Mouse (Mus musculus) liver, embryonic 15.5 days (tissue): ENCODE results near the gene Tgfbr2. TPM values are rescaled to one million over a fixed set of nuclear protein-coding genes. Genes with fewer than 3 reads are reported as not detected.
"Not testable (repeated sequence)": the region's sequence is repeated elsewhere in the genome, so short reads cannot be mapped to it uniquely, and the experiment has no call there.

Experiments used
- ATAC-seq: fragments of 200-750 bp; cut with Nextera tagmentation; 2 replicates; pipeline ENCODE4 v1.8.0; 2017; ENCODE audit warnings: moderate number of reproducible peaks, mild to moderate bottlenecking, moderate library complexity; ENCODE audit not compliant: insufficient read depth
- H3K27ac ChIP-seq: fragments of 300-500 bp; sonication (generic); replicated peaks from 2 replicates; pipeline ENCODE4 v1.5.1; 2015; ENCODE audit warnings: mild to moderate bottlenecking, inconsistent platforms
- H3K27me3 ChIP-seq: fragments of 300-500 bp; sonication (generic); 2 replicates; pipeline ENCODE4 v1.6.1; 2015; ENCODE audit warnings: mild to moderate bottlenecking, inconsistent platforms
- H3K36me3 ChIP-seq: fragments of 300-500 bp; sonication (generic); replicated peaks from 2 replicates; pipeline ENCODE4 v1.6.1; 2015; ENCODE audit warnings: moderate library complexity, mild to moderate bottlenecking, inconsistent platforms
- H3K4me1 ChIP-seq: fragments of 300-500 bp; sonication (generic); replicated peaks from 2 replicates; pipeline ENCODE4 v1.6.1; 2015; ENCODE audit warnings: inconsistent platforms
- H3K4me2 ChIP-seq: fragments of 300-500 bp; sonication (generic); 2 replicates; pipeline ENCODE4 v1.6.1; 2015; ENCODE audit warnings: moderate library complexity, mild to moderate bottlenecking, inconsistent platforms
- H3K4me3 ChIP-seq: fragments of 300-500 bp; sonication (generic); replicated peaks from 2 replicates; pipeline ENCODE4 v1.5.1; 2015; ENCODE audit warnings: mild to moderate bottlenecking, inconsistent platforms
- H3K9ac ChIP-seq: fragments of 300-500 bp; sonication (generic); 2 replicates; pipeline ENCODE4 v1.6.1; 2015; ENCODE audit warnings: moderate library complexity, mild to moderate bottlenecking, inconsistent platforms
- H3K9me3 ChIP-seq: fragments of 300-500 bp; sonication (generic); replicated peaks from 2 replicates; pipeline ENCODE4 v1.6.1; 2016; ENCODE audit warnings: inconsistent platforms
- WGBS: fragments of 180-500 bp; shearing (Covaris S2); methylation state at CpG from one replicate; pipeline ENCODE4 v1.1.7; 2015; ENCODE audit warnings: mixed read lengths; ENCODE audit not compliant: insufficient replicate concordance; 5-methylcytosine and 5-hydroxymethylcytosine counted together
- polyA plus RNA-seq: library from polyadenylated mRNA; unstranded; fragments of >200 nt; fragmentation: Nextera tagmentation; extraction: Ambion mirVana; gene quantifications from 2 replicates; pipeline ENCODE4 v1.2.1, GENCODE M21; 2015

Tgfbr2 gene
- polyA plus RNA-seq, 1 experiment from 2014 or later: 6.6 TPM

DNA sequence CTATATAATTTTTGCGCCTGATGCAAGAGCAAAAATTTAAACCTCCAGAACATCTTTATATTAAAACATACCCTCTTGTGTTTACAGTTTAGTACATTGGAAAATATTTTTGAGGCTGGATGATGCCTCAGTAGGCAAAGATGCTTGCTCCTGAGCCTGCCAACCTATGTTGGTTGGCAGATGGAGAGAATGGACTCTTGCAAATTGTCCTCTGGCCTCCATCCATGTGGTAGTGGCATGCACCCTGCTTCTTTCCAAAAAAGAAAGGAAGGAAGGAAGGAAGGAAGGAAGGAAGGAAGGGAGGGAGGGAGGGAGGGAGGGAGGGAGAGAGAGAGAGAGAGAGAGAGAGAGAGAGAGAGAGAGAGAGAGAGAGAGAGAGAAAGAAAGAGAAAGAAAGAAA is 103.6 kb downstream of the Tgfbr2 start:
- H3K4me3 ChIP-seq, H3K27me3 ChIP-seq, H3K9ac ChIP-seq, H3K36me3 ChIP-seq, H3K4me1 ChIP-seq, ATAC-seq, H3K4me2 ChIP-seq, H3K9me3 ChIP-seq, H3K27ac ChIP-seq: not testable (repeated sequence)
- WGBS: 68% methylated on average over 1 of the region's 1 CpGs

GRCm38 (mm10) chr9:116064774-116065173 is 110.4 kb downstream of the Tgfbr2 start:
- no peak overlapping the region for H3K27ac ChIP-seq
- H3K9ac ChIP-seq: no peak overlapping the region
- H3K4me3 ChIP-seq: no peak overlapping the region
- H3K4me1 ChIP-seq: no peaks in the 10 kb centered on the region
- H3K27me3 ChIP-seq: no peaks in the 10 kb centered on the region
- no peaks in the 10 kb centered on the region for H3K36me3 ChIP-seq
- ATAC-seq: no peak
- H3K4me2 ChIP-seq: no peak overlapping the region
- 83% methylated on average over 17 of the region's 17 CpGs for WGBS
- no peaks in the 10 kb centered on the region for H3K9me3 ChIP-seq

- Histone ChIP-seq H3K36me3 (no peaks in the 10 kb centered on the region), H3K9ac (no peak overlapping the region), H3K4me2 (no peak overlapping the region), H3K4me1 (no peaks in the 10 kb centered on the region), H3K27me3 (no peaks in the 10 kb centered on the region), H3K27ac (no peak overlapping the region), H3K4me3 (no peak overlapping the region), H3K9me3 (no peaks in the 10 kb centered on the region)
- 5% methylated on average over 4 of the region's 4 CpGs for WGBS
- ATAC-seq: no peak
Measured at GRCm38 (mm10) chr9:116060691-116061090, 114.5 kb downstream of the Tgfbr2 start.

DNA sequence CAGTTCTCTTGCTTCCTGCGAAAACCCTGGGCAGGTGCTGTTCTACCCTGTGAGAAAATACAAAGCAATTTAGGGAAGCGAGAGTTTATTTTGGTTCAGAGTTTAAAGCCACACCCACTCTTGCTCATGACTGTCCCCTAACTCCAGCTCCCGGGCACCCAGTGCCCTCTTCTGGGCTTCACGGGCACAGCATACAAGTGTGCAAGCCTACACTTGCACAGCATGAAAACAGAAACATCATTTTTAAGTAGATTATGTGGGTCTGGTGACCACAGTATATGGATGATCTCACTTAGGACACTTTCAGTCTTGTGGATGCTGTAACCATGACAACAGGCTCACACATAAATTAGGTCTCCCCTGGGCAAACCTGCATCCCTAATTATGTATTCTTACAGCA is 116.0 kb downstream of the Tgfbr2 start:
- H3K4me1 ChIP-seq: no peaks in the 10 kb centered on the region
- H3K27me3 ChIP-seq: no peaks in the 10 kb centered on the region
- H3K27ac ChIP-seq: no peak overlapping the region
- no peaks in the 10 kb centered on the region for H3K9me3 ChIP-seq
- H3K4me3 ChIP-seq: no peak overlapping the region
- no peak overlapping the region for H3K9ac ChIP-seq
- WGBS: 24% methylated on average over 4 of the region's 4 CpGs
- no peak for ATAC-seq
- no peaks in the 10 kb centered on the region for H3K36me3 ChIP-seq
- no peak overlapping the region for H3K4me2 ChIP-seq

GRCm38 (mm10) chr9:116058475-116058874 is 116.7 kb downstream of the Tgfbr2 start:
- no peak overlapping the region for H3K9ac ChIP-seq
- no peak overlapping the region for H3K4me2 ChIP-seq
- H3K4me1 ChIP-seq: no peaks in the 10 kb centered on the region
- no peaks in the 10 kb centered on the region for H3K9me3 ChIP-seq
- H3K27me3 ChIP-seq: no peaks in the 10 kb centered on the region
- H3K27ac ChIP-seq: no peak overlapping the region
- H3K36me3 ChIP-seq: no peaks in the 10 kb centered on the region
- WGBS: 29% methylated on average over 4 of the region's 4 CpGs
- no peak for ATAC-seq
- H3K4me3 ChIP-seq: no peak overlapping the region

DNA sequence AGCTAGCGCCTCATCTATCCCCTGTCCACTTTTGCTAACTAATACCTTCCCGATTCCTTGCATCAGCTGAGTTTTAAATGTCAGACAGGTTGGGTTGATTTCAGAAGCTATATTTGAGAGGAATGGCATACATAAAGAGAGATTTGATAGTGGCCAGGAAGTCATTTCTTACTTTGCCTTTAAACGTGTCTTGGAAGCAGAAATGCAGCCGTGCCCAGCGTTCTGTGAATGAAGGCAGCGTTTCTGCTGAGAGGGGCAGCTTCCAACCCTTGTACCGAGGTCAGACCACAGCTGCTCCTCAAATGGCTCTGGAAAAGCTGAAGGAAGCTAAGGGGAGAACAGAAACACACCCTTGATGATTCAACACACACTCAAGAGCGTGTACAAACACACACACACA is 121.2 kb downstream of the Tgfbr2 start:
- H3K27me3 ChIP-seq: no peaks in the 10 kb centered on the region
- no peaks in the 10 kb centered on the region for H3K36me3 ChIP-seq
- H3K4me1 ChIP-seq: no peaks in the 10 kb centered on the region
- H3K9ac ChIP-seq: no peak overlapping the region
- no peak overlapping the region for H3K4me2 ChIP-seq
- no peak for ATAC-seq
- no peaks in the 10 kb centered on the region for H3K9me3 ChIP-seq
- H3K27ac ChIP-seq: no peak overlapping the region
- no peak overlapping the region for H3K4me3 ChIP-seq
- 74% methylated on average over 8 of the region's 8 CpGs for WGBS

DNA sequence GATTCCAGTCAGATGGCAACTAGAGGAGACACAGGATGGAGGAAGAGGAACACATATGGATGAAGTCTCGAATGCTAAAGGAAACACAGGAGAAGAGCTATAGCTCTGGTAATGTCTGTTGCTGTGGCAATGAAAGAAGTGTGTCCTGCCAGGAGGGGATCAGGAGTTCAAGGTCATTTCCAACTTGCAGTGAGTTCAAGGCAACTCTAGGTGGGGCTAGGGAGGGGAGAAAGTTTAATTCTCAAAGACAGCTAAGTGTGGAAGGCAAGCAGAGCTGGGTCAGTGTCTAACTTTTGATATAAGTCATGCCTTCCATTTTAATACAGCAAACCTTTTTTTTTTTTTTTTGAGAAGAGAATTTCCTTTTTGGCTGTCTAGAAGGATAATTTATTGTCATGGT is 125.2 kb downstream of the Tgfbr2 start:
- ATAC-seq: no peak
- Histone ChIP-seq H3K27me3 (no peaks in the 10 kb centered on the region), H3K9ac (no peak overlapping the region), H3K4me2 (no peak overlapping the region), H3K4me1 (no peaks in the 10 kb centered on the region), H3K36me3 (no peaks in the 10 kb centered on the region), H3K4me3 (no peak overlapping the region), H3K27ac (no peak overlapping the region), H3K9me3 (no peaks in the 10 kb centered on the region)
- WGBS: 44% methylated on average over 1 of the region's 1 CpGs

- Histone ChIP-seq H3K4me2 (no peak overlapping the region), H3K27ac (no peak overlapping the region), H3K4me1 (no peaks in the 10 kb centered on the region), H3K9me3 (no peaks in the 10 kb centered on the region), H3K9ac (no peak overlapping the region), H3K27me3 (no peaks in the 10 kb centered on the region), H3K36me3 (no peaks in the 10 kb centered on the region), H3K4me3 (no peak overlapping the region)
- ATAC-seq: no peak
- WGBS: 20% methylated on average over 3 of the region's 3 CpGs
Measured at GRCm38 (mm10) chr9:116041787-116042186, 133.4 kb downstream of the Tgfbr2 start.

DNA sequence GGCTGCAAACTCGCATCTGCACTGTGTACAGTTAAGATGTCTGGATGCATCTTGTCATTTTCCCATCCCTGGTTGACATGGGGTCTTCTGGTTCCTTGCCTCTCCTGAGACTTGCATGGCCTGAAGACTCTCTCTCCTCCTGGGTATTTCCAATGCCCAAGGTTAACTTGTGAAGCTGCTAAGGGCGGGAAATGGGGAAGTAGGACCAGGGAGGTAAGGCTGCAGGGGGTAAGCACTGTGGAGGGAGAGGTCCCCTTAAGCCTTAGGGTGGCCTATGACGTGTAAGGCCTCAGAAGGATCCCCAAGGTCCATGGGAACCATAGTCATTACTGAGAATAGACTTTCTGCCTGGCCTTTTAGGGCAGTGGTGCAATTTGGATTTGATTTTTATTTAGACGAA is 133.8 kb downstream of the Tgfbr2 start:
- no peaks in the 10 kb centered on the region for H3K4me1 ChIP-seq
- H3K27me3 ChIP-seq: no peaks in the 10 kb centered on the region
- no peak overlapping the region for H3K4me2 ChIP-seq
- no peak overlapping the region for H3K9ac ChIP-seq
- WGBS: 40% methylated on average over 4 of the region's 4 CpGs
- no peaks in the 10 kb centered on the region for H3K9me3 ChIP-seq
- H3K36me3 ChIP-seq: no peaks in the 10 kb centered on the region
- H3K27ac ChIP-seq: no peak overlapping the region
- no peak for ATAC-seq
- H3K4me3 ChIP-seq: no peak overlapping the region

DNA sequence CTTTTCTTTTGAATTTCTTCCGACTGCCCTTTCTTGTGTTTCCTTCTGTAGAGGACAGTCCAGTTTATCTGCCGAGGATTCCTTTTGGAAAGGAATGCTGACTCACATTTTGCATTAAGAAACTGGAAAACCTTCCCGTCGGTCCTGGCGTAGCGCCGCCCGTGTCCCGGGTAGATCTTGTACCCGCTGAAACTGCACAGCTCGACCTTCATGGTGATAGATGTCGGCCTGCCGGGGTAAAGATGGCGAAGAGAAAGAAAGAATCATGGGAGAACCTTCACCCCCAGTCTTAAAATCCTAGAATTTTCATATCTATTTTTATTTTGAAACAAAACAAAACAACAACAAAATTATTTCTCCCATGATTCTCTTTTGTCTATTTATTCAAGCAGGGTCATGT is 134.3 kb downstream of the Tgfbr2 start:
- WGBS: 80% methylated on average over 14 of the region's 14 CpGs
- not testable (repeated sequence) for H3K4me1 ChIP-seq, H3K4me3 ChIP-seq, H3K27ac ChIP-seq, H3K9ac ChIP-seq, H3K9me3 ChIP-seq, H3K27me3 ChIP-seq, ATAC-seq, H3K4me2 ChIP-seq, H3K36me3 ChIP-seq

GRCm38 (mm10) chr9:116039981-116040380 is 135.2 kb downstream of the Tgfbr2 start:
- Histone ChIP-seq H3K9ac (no peak overlapping the region), H3K4me2 (no peak overlapping the region), H3K4me1 (no peaks in the 10 kb centered on the region), H3K27me3 (no peaks in the 10 kb centered on the region), H3K9me3 (no peaks in the 10 kb centered on the region), H3K27ac (no peak overlapping the region), H3K4me3 (no peak overlapping the region), H3K36me3 (no peaks in the 10 kb centered on the region)
- no peak for ATAC-seq
- 72% methylated on average over 4 of the region's 4 CpGs for WGBS

DNA sequence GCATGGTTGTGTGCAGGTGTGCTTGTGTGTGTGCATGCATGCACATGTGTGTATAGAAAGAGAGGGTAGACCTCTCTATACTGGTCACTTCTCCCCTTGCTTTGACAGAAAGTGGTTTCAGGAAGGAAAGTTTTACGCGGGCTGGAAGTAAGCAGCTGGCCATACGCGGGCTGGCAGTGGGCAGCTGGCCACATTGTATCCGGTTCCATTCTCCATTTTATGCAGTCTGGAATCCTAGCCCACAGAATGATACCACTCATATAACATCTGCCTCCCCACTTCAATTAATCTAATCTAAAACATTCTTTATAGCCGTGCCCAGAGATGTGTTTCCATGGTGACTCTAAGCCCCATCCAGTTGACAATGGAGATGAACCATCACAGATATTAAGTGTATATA is 136.9 kb downstream of the Tgfbr2 start:
- 73% methylated on average over 6 of the region's 6 CpGs for WGBS
- H3K27ac ChIP-seq: no peak overlapping the region
- H3K9me3 ChIP-seq: no peaks in the 10 kb centered on the region
- no peak for ATAC-seq
- H3K9ac ChIP-seq: no peak overlapping the region
- H3K4me3 ChIP-seq: no peak overlapping the region
- H3K4me1 ChIP-seq: no peaks in the 10 kb centered on the region
- H3K36me3 ChIP-seq: no peaks in the 10 kb centered on the region
- no peak overlapping the region for H3K4me2 ChIP-seq
- H3K27me3 ChIP-seq: no peaks in the 10 kb centered on the region
